Mouse (Mus musculus) CH12.LX (cell line): Measurements from ENCODE around the gene Atrip. TPM values are rescaled to one million over a fixed set of nuclear protein-coding genes. Genes with fewer than 3 reads are reported as not detected.

Experiments
- DNase-seq: peaks from one replicate; pipeline ENCODE4 v3.0.0-alpha.2; 2013; ENCODE audit errors: extremely low read depth
- H3K27ac ChIP-seq: 2 replicates; pipeline ENCODE4 v1.5.1; 2012; ENCODE audit warnings: low read depth, mild to moderate bottlenecking, control low read depth, moderate library complexity; ENCODE audit not compliant: insufficient read depth
- H3K27me3 ChIP-seq: replicated peaks from 2 replicates; pipeline ENCODE3; 2012; ENCODE audit warnings: inconsistent platforms
- H3K36me3 ChIP-seq, 2 experiments: replicated peaks in 1 of 2; 2 replicates each; pipeline versions ENCODE3 to v1.6.1; 2012; ENCODE audit warnings: inconsistent platforms in 1 of 2, low read length in 1 of 2, mild to moderate bottlenecking in 1 of 2, mixed read lengths in 1 of 2, moderate library complexity in 1 of 2; ENCODE audit not compliant: control insufficient read depth in 1 of 2, insufficient read depth in 1 of 2
- H3K4me1 ChIP-seq, 2 experiments: 2 replicates each; pipeline ENCODE4 v1.6.1; 2012; ENCODE audit warnings: inconsistent platforms in 1 of 2, moderate library complexity in 1 of 2; ENCODE audit not compliant: insufficient read depth in 2 of 2, control insufficient read depth in 1 of 2
- H3K4me2 ChIP-seq: 2 replicates; pipeline ENCODE4 v1.6.1; 2012; ENCODE audit warnings: low read depth, mild to moderate bottlenecking, control low read depth; ENCODE audit not compliant: poor library complexity, insufficient read depth, severe bottlenecking
- H3K4me3 ChIP-seq, 3 experiments: fragments of 150-350 bp in 1 of 3; sonication (generic) in 1 of 3; replicated peaks in 1 of 3; 2 replicates each; pipeline versions ENCODE3 to v1.5.1; 2011 to 2012; ENCODE audit warnings: low read depth in 2 of 3, low read length in 2 of 3, mild to moderate bottlenecking in 2 of 3, moderate library complexity in 2 of 3, control low read depth in 1 of 3, improper control_type of control experiment in 1 of 3, inconsistent platforms in 1 of 3, mixed read lengths in 1 of 3; ENCODE audit not compliant: poor library complexity in 1 of 3
- H3K79me2 ChIP-seq: replicated peaks from 2 replicates; pipeline ENCODE4 v1.6.1; 2012; ENCODE audit warnings: mild to moderate bottlenecking, moderate library complexity; ENCODE audit not compliant: control insufficient read depth, poor library complexity, insufficient read depth, severe bottlenecking; ENCODE audit errors: extremely low read depth
- H3K9ac ChIP-seq: 2 replicates; pipeline ENCODE4 v1.6.1; 2012; ENCODE audit warnings: low read depth, mild to moderate bottlenecking, control low read depth, moderate library complexity; ENCODE audit not compliant: insufficient read depth
- H3K9me3 ChIP-seq: replicated peaks from 2 replicates; pipeline ENCODE3; 2012; ENCODE audit warnings: low read length, inconsistent platforms, mixed read lengths
- CHD1 ChIP-seq: IDR thresholded peaks from 2 replicates; pipeline ENCODE4 v1.6.1; 2012; ENCODE audit warnings: low read depth, low read length, improper control_type of control experiment, inconsistent platforms
- CHD2 ChIP-seq: IDR thresholded peaks from 2 replicates; pipeline ENCODE4 v1.6.1; 2011; ENCODE audit warnings: low read length, improper control_type of control experiment
- E2F4 ChIP-seq: IDR thresholded peaks from 2 replicates; pipeline ENCODE4 v1.6.1; 2011; ENCODE audit warnings: low read depth, low read length, improper control_type of control experiment; ENCODE audit not compliant: insufficient replicate concordance
- ELF1 ChIP-seq: IDR thresholded peaks from 2 replicates; pipeline ENCODE4 v1.6.1; 2014; ENCODE audit warnings: low read depth, mild to moderate bottlenecking, inconsistent platforms, low read length, improper control_type of control experiment
- GABPA ChIP-seq: IDR thresholded peaks from 2 replicates; pipeline ENCODE4 v1.6.1; 2012; ENCODE audit warnings: low read depth, low read length, improper control_type of control experiment, inconsistent platforms; ENCODE audit not compliant: insufficient replicate concordance
- IRF4 ChIP-seq: IDR thresholded peaks from 2 replicates; pipeline ENCODE4 v1.6.1; 2014; ENCODE audit warnings: low read depth, mild to moderate bottlenecking, inconsistent platforms, low read length, improper control_type of control experiment
- JUN ChIP-seq: IDR thresholded peaks from 2 replicates; pipeline ENCODE4 v1.6.1; 2011; ENCODE audit warnings: low read depth, mild to moderate bottlenecking, low read length, improper control_type of control experiment, moderate library complexity; ENCODE audit not compliant: insufficient read depth
- JUND ChIP-seq: conservative IDR thresholded peaks from 2 replicates; pipeline ENCODE4 v1.6.1; 2011; ENCODE audit warnings: low read depth, low read length, improper control_type of control experiment
- MAFK ChIP-seq: IDR thresholded peaks from 2 replicates; pipeline ENCODE4 v1.6.1; 2011; ENCODE audit warnings: low read length, improper control_type of control experiment; ENCODE audit not compliant: insufficient replicate concordance
- MAX ChIP-seq: IDR thresholded peaks from 2 replicates; pipeline ENCODE4 v1.6.1; 2011; ENCODE audit warnings: low read length, improper control_type of control experiment
- MEF2A ChIP-seq: IDR thresholded peaks from 2 replicates; pipeline ENCODE4 v1.6.1; 2014; ENCODE audit warnings: low read depth, mild to moderate bottlenecking, inconsistent platforms, low read length, improper control_type of control experiment, borderline replicate concordance
- MXI1 ChIP-seq: IDR thresholded peaks from 2 replicates; pipeline ENCODE4 v1.6.1; 2011; ENCODE audit warnings: mild to moderate bottlenecking, low read depth, low read length, improper control_type of control experiment
- MYC ChIP-seq: IDR thresholded peaks from 2 replicates; pipeline ENCODE4 v1.6.1; 2011; ENCODE audit warnings: low read depth, mild to moderate bottlenecking, improper control_type of control experiment, low read length
- NELFE ChIP-seq: IDR thresholded peaks from 2 replicates; pipeline ENCODE4 v1.6.1; 2011; ENCODE audit warnings: low read depth, low read length, improper control_type of control experiment
- NRF1 ChIP-seq: IDR thresholded peaks from 2 replicates; pipeline ENCODE4 v1.6.1; 2014; ENCODE audit warnings: low read depth, mild to moderate bottlenecking, inconsistent platforms, low read length, improper control_type of control experiment, moderate library complexity
- PAX5 ChIP-seq: IDR thresholded peaks from 2 replicates; pipeline ENCODE4 v1.6.1; 2012; ENCODE audit warnings: low read length, inconsistent platforms, mixed read lengths
- POLR2AphosphoS2 ChIP-seq: IDR thresholded peaks from 2 replicates; pipeline ENCODE4 v1.6.1; 2011; ENCODE audit warnings: low read depth, low read length, improper control_type of control experiment
- RAD21 ChIP-seq: IDR thresholded peaks from 2 replicates; pipeline ENCODE4 v1.6.1; 2011; ENCODE audit warnings: low read depth, mild to moderate bottlenecking, low read length, improper control_type of control experiment, moderate library complexity
- RCOR1 ChIP-seq: conservative IDR thresholded peaks from 2 replicates; pipeline ENCODE4 v1.6.1; 2012; ENCODE audit warnings: low read depth, mild to moderate bottlenecking, inconsistent platforms, low read length, improper control_type of control experiment
- SIN3A ChIP-seq: IDR thresholded peaks from 2 replicates; pipeline ENCODE4 v1.6.1; 2012; ENCODE audit warnings: low read length, improper control_type of control experiment, inconsistent platforms
- SMC3 ChIP-seq: IDR thresholded peaks from 2 replicates; pipeline ENCODE4 v1.6.1; 2011; ENCODE audit warnings: low read depth, low read length, improper control_type of control experiment
- TBP ChIP-seq: conservative IDR thresholded peaks from 2 replicates; pipeline ENCODE4 v1.6.1; 2011; ENCODE audit warnings: low read depth, low read length, improper control_type of control experiment
- USF2 ChIP-seq: conservative IDR thresholded peaks from 2 replicates; pipeline ENCODE4 v1.6.1; 2011; ENCODE audit warnings: low read depth, low read length, improper control_type of control experiment
- ZC3H11A ChIP-seq: IDR thresholded peaks from 2 replicates; pipeline ENCODE4 v1.6.1; 2012; ENCODE audit warnings: low read depth, mild to moderate bottlenecking, inconsistent platforms, low read length, improper control_type of control experiment
- ZMIZ1 ChIP-seq: IDR thresholded peaks from 2 replicates; pipeline ENCODE4 v1.6.1; 2012; ENCODE audit warnings: low read depth, mild to moderate bottlenecking, inconsistent platforms, low read length, improper control_type of control experiment
- dilution Hi-C: fragments of 300-500 bp; cut with MboI; formaldehyde crosslinking; loops from 2 replicates; pipeline ENCODE4 v1.14.3; 2020; ENCODE audit warnings: low sequenced_read_pairs; ENCODE audit not compliant: extremely low pct_unique_long_range_greater_than_20kb, extremely low pct_ligation_motif_present
- in situ Hi-C: fragments of 300-500 bp; cut with MboI; formaldehyde crosslinking; loops from 3 replicates; pipeline ENCODE4 v1.14.3; 2019; ENCODE audit warnings: low sequenced_read_pairs, low pct_ligation_motif_present, low pct_unique_long_range_greater_than_20kb, mixed read lengths
- polyA plus RNA-seq: library from polyadenylated mRNA; unstranded; fragments of >175 nt; gene quantifications from 2 replicates; pipeline ENCODE4 v1.2.1, GENCODE M21; 2012; ENCODE audit warnings: low read depth; ENCODE audit not compliant: insufficient read length
- total RNA-seq, 2 experiments: library from RNA; depleted of rRNA; stranded (reverse); fragments of 300-350 nt in 1 of 2; fragments of >200 nt in 1 of 2; gene quantifications; 2 replicates each; pipeline ENCODE4 v1.2.3; 2012 to 2014

The Atrip gene
- total and polyA plus RNA-seq, 3 experiments = 17.6 to 24.1 (median 18.0) TPM

- TF ChIP-seq ELF1 (peak; percentile 83), IRF4 (peak; percentile 53), ZMIZ1 (no peak), SIN3A (peak; percentile 92), MAX (0 out of 2 replicates have a peak, but pooled peaks have one; percentile 19), JUND (0 out of 2 replicates have a peak, but pooled peaks have one; percentile 28), POLR2AphosphoS2 (no peak), MXI1 (peak; percentile 63; the same call in 1 of the 2 replicates), MYC (peak; percentile 69)
Measured at GRCm38 (mm10) chr9:109054712-109055111, 19.2 kb downstream of the Atrip start (continued).

- H3K4me3 ChIP-seq = peak overlapping the region in 2 of 3 experiments; percentile 18
- TF ChIP-seq MXI1 (no peak), POLR2AphosphoS2 (no peak), ELF1 (no peak), SMC3 (no peak), RCOR1 (no peak), MEF2A (no peak), TBP (no peak), JUN (no peak), JUND (no peak), NRF1 (no peak), NELFE (no peak)
- TF ChIP-seq, all 38 proteins: peak for 0
- dilution Hi-C loops (no loop called here), in situ Hi-C loops (no loop called here)
- Histone ChIP-seq H3K27ac (peak overlapping the region; percentile 34; the same call in 1 of the 2 replicates), H3K4me2 (peak overlapping the region; percentile 88), H3K36me3 (peaks cover 29 to 40% of the 10 kb centered on the region in 2 experiments), H3K27me3 (no peaks in the 10 kb centered on the region), H3K4me1 (peaks cover 35 to 66% of the 10 kb centered on the region in 2 experiments), H3K79me2 (peaks cover 69% of the 10 kb centered on the region), H3K9ac (peak overlapping the region; percentile 56; the same call in 1 of the 2 replicates), H3K9me3 (no peaks in the 10 kb centered on the region)
- DNase-seq = no peak
Measured at GRCm38 (mm10) chr9:109053851-109054250, 20.1 kb downstream of the Atrip start.

GRCm38 (mm10) chr9:109053366-109053765, 20.6 kb downstream of the Atrip start:
- Histone ChIP-seq H3K9me3 (no peaks in the 10 kb centered on the region), H3K4me2 (peak overlapping the region; percentile 88), H3K27ac (peak overlapping the region; percentile 38; the same call in 1 of the 2 replicates), H3K79me2 (peaks cover 73% of the 10 kb centered on the region), H3K27me3 (no peaks in the 10 kb centered on the region), H3K9ac (peak overlapping the region; percentile 56), H3K36me3 (peaks cover 26 to 37% of the 10 kb centered on the region in 2 experiments), H3K4me3 (peak overlapping the region; percentile 18 to 70 (median 67)), H3K4me1 (peaks cover 33 to 66% of the 10 kb centered on the region in 2 experiments)
- no peak for DNase-seq
- in situ Hi-C loops = no loop called here
- dilution Hi-C loops = no loop called here
- no peak for TF ChIP-seq CHD2
- no peak for TF ChIP-seq GABPA
- TF ChIP-seq CHD1 = no peak
- no peak for TF ChIP-seq ZMIZ1
- no peak for TF ChIP-seq NELFE
- TF ChIP-seq SMC3 = no peak
- TF ChIP-seq IRF4 = no peak
- no peak for TF ChIP-seq MXI1
- no peak for TF ChIP-seq NRF1
- no peak for TF ChIP-seq E2F4
- no peak for TF ChIP-seq RAD21
- no peak for TF ChIP-seq JUND
- no peak for TF ChIP-seq JUN
- TF ChIP-seq RCOR1 = no peak
- TF ChIP-seq PAX5 = no peak
- TF ChIP-seq MAFK = no peak
- TF ChIP-seq TBP = no peak
- no peak for TF ChIP-seq ZC3H11A
- no peak for TF ChIP-seq MYC
- no peak for TF ChIP-seq USF2
